Mouse (Mus musculus) CH12.LX (cell line): Measurements from ENCODE around the gene Card19. TPM values are rescaled to one million over a fixed set of nuclear protein-coding genes. Genes with fewer than 3 reads are reported as not detected.

Experiments
- DNase-seq: peaks from one replicate; pipeline ENCODE4 v3.0.0-alpha.2; 2013; ENCODE audit errors: extremely low read depth
- H3K27ac ChIP-seq: 2 replicates; pipeline ENCODE4 v1.5.1; 2012; ENCODE audit warnings: low read depth, mild to moderate bottlenecking, control low read depth, moderate library complexity; ENCODE audit not compliant: insufficient read depth
- H3K27me3 ChIP-seq: replicated peaks from 2 replicates; pipeline ENCODE3; 2012; ENCODE audit warnings: inconsistent platforms
- H3K36me3 ChIP-seq, 2 experiments: replicated peaks in 1 of 2; 2 replicates each; pipeline versions ENCODE3 to v1.6.1; 2012; ENCODE audit warnings: inconsistent platforms in 1 of 2, low read length in 1 of 2, mild to moderate bottlenecking in 1 of 2, mixed read lengths in 1 of 2, moderate library complexity in 1 of 2; ENCODE audit not compliant: control insufficient read depth in 1 of 2, insufficient read depth in 1 of 2
- H3K4me1 ChIP-seq, 2 experiments: 2 replicates each; pipeline ENCODE4 v1.6.1; 2012; ENCODE audit warnings: inconsistent platforms in 1 of 2, moderate library complexity in 1 of 2; ENCODE audit not compliant: insufficient read depth in 2 of 2, control insufficient read depth in 1 of 2
- H3K4me2 ChIP-seq: 2 replicates; pipeline ENCODE4 v1.6.1; 2012; ENCODE audit warnings: low read depth, mild to moderate bottlenecking, control low read depth; ENCODE audit not compliant: poor library complexity, insufficient read depth, severe bottlenecking
- H3K4me3 ChIP-seq, 3 experiments: fragments of 150-350 bp in 1 of 3; sonication (generic) in 1 of 3; replicated peaks in 1 of 3; 2 replicates each; pipeline versions ENCODE3 to v1.5.1; 2011 to 2012; ENCODE audit warnings: low read depth in 2 of 3, low read length in 2 of 3, mild to moderate bottlenecking in 2 of 3, moderate library complexity in 2 of 3, control low read depth in 1 of 3, improper control_type of control experiment in 1 of 3, inconsistent platforms in 1 of 3, mixed read lengths in 1 of 3; ENCODE audit not compliant: poor library complexity in 1 of 3
- H3K79me2 ChIP-seq: replicated peaks from 2 replicates; pipeline ENCODE4 v1.6.1; 2012; ENCODE audit warnings: mild to moderate bottlenecking, moderate library complexity; ENCODE audit not compliant: control insufficient read depth, poor library complexity, insufficient read depth, severe bottlenecking; ENCODE audit errors: extremely low read depth
- H3K9ac ChIP-seq: 2 replicates; pipeline ENCODE4 v1.6.1; 2012; ENCODE audit warnings: low read depth, mild to moderate bottlenecking, control low read depth, moderate library complexity; ENCODE audit not compliant: insufficient read depth
- H3K9me3 ChIP-seq: replicated peaks from 2 replicates; pipeline ENCODE3; 2012; ENCODE audit warnings: low read length, inconsistent platforms, mixed read lengths
- ELF1 ChIP-seq: IDR thresholded peaks from 2 replicates; pipeline ENCODE4 v1.6.1; 2014; ENCODE audit warnings: low read depth, mild to moderate bottlenecking, inconsistent platforms, low read length, improper control_type of control experiment
- ETS1 ChIP-seq: conservative IDR thresholded peaks from 2 replicates; pipeline ENCODE4 v1.6.1; 2012; ENCODE audit warnings: low read depth, mild to moderate bottlenecking, inconsistent platforms, low read length, improper control_type of control experiment, moderate library complexity
- GABPA ChIP-seq: IDR thresholded peaks from 2 replicates; pipeline ENCODE4 v1.6.1; 2012; ENCODE audit warnings: low read depth, low read length, improper control_type of control experiment, inconsistent platforms; ENCODE audit not compliant: insufficient replicate concordance
- IRF4 ChIP-seq: IDR thresholded peaks from 2 replicates; pipeline ENCODE4 v1.6.1; 2014; ENCODE audit warnings: low read depth, mild to moderate bottlenecking, inconsistent platforms, low read length, improper control_type of control experiment
- JUN ChIP-seq: IDR thresholded peaks from 2 replicates; pipeline ENCODE4 v1.6.1; 2011; ENCODE audit warnings: low read depth, mild to moderate bottlenecking, low read length, improper control_type of control experiment, moderate library complexity; ENCODE audit not compliant: insufficient read depth
- JUND ChIP-seq: conservative IDR thresholded peaks from 2 replicates; pipeline ENCODE4 v1.6.1; 2011; ENCODE audit warnings: low read depth, low read length, improper control_type of control experiment
- MAX ChIP-seq: IDR thresholded peaks from 2 replicates; pipeline ENCODE4 v1.6.1; 2011; ENCODE audit warnings: low read length, improper control_type of control experiment
- MAZ ChIP-seq: IDR thresholded peaks from 2 replicates; pipeline ENCODE4 v1.6.1; 2012; ENCODE audit warnings: low read depth, mild to moderate bottlenecking, inconsistent platforms, low read length, improper control_type of control experiment, moderate library complexity
- MXI1 ChIP-seq: IDR thresholded peaks from 2 replicates; pipeline ENCODE4 v1.6.1; 2011; ENCODE audit warnings: mild to moderate bottlenecking, low read depth, low read length, improper control_type of control experiment
- RAD21 ChIP-seq: IDR thresholded peaks from 2 replicates; pipeline ENCODE4 v1.6.1; 2011; ENCODE audit warnings: low read depth, mild to moderate bottlenecking, low read length, improper control_type of control experiment, moderate library complexity
- SIN3A ChIP-seq: IDR thresholded peaks from 2 replicates; pipeline ENCODE4 v1.6.1; 2012; ENCODE audit warnings: low read length, improper control_type of control experiment, inconsistent platforms
- SMC3 ChIP-seq: IDR thresholded peaks from 2 replicates; pipeline ENCODE4 v1.6.1; 2011; ENCODE audit warnings: low read depth, low read length, improper control_type of control experiment
- TBP ChIP-seq: conservative IDR thresholded peaks from 2 replicates; pipeline ENCODE4 v1.6.1; 2011; ENCODE audit warnings: low read depth, low read length, improper control_type of control experiment
- USF2 ChIP-seq: conservative IDR thresholded peaks from 2 replicates; pipeline ENCODE4 v1.6.1; 2011; ENCODE audit warnings: low read depth, low read length, improper control_type of control experiment
- ZC3H11A ChIP-seq: IDR thresholded peaks from 2 replicates; pipeline ENCODE4 v1.6.1; 2012; ENCODE audit warnings: low read depth, mild to moderate bottlenecking, inconsistent platforms, low read length, improper control_type of control experiment
- ZKSCAN1 ChIP-seq: IDR thresholded peaks from 2 replicates; pipeline ENCODE4 v1.6.1; 2012; ENCODE audit warnings: low read depth, inconsistent platforms, low read length, improper control_type of control experiment, borderline replicate concordance
- ZMIZ1 ChIP-seq: IDR thresholded peaks from 2 replicates; pipeline ENCODE4 v1.6.1; 2012; ENCODE audit warnings: low read depth, mild to moderate bottlenecking, inconsistent platforms, low read length, improper control_type of control experiment
- dilution Hi-C: fragments of 300-500 bp; cut with MboI; formaldehyde crosslinking; loops from 2 replicates; pipeline ENCODE4 v1.14.3; 2020; ENCODE audit warnings: low sequenced_read_pairs; ENCODE audit not compliant: extremely low pct_unique_long_range_greater_than_20kb, extremely low pct_ligation_motif_present
- in situ Hi-C: fragments of 300-500 bp; cut with MboI; formaldehyde crosslinking; loops from 3 replicates; pipeline ENCODE4 v1.14.3; 2019; ENCODE audit warnings: low sequenced_read_pairs, low pct_ligation_motif_present, low pct_unique_long_range_greater_than_20kb, mixed read lengths
- polyA plus RNA-seq: library from polyadenylated mRNA; unstranded; fragments of >175 nt; gene quantifications from 2 replicates; pipeline ENCODE4 v1.2.1, GENCODE M21; 2012; ENCODE audit warnings: low read depth; ENCODE audit not compliant: insufficient read length
- total RNA-seq, 2 experiments: library from RNA; depleted of rRNA; stranded (reverse); fragments of 300-350 nt in 1 of 2; fragments of >200 nt in 1 of 2; gene quantifications; 2 replicates each; pipeline ENCODE4 v1.2.3; 2012 to 2014

The Card19 gene
- total and polyA plus RNA-seq, 3 experiments, result 3.9 to 9.3 (median 5.2) TPM

- Histone ChIP-seq H3K27ac (no peak overlapping the region), H3K36me3 (no peaks in the 10 kb centered on the region), H3K9me3 (no peaks in the 10 kb centered on the region), H3K9ac (no peak overlapping the region), H3K4me3 (no peak overlapping the region), H3K79me2 (no peaks in the 10 kb centered on the region), H3K4me1 (peaks cover 0 to 21% of the 10 kb centered on the region in 2 experiments; a peak in 2 of 4 replicates), H3K4me2 (no peak overlapping the region), H3K27me3 (peaks cover 27% of the 10 kb centered on the region)
- DNase-seq, result no peak
- in situ Hi-C loops (no loop called here), dilution Hi-C loops (no loop called here)
- TF ChIP-seq TBP (no peak), MAZ (no peak), RAD21 (no peak), JUND (no peak), JUN (no peak), ZMIZ1 (no peak), MXI1 (no peak), ZC3H11A (no peak), SMC3 (no peak), ZKSCAN1 (no peak), SIN3A (no peak), MAX (no peak), IRF4 (no peak), GABPA (no peak), ETS1 (no peak), ELF1 (no peak)
These were observed 2.3 kb downstream of the Card19 start for GRCm38 (mm10) chr13:49213531-49213932.

GRCm38 (mm10) chr13:49212711-49213500, 2.9 kb downstream of the Card19 start:
- no peaks in the 10 kb centered on the region for H3K36me3 ChIP-seq
- H3K9me3 ChIP-seq, result no peaks in the 10 kb centered on the region
- TF ChIP-seq RAD21 (no peak), USF2 (no peak), TBP (no peak)
- TF ChIP-seq, all 38 proteins: peak for 0
- Histone ChIP-seq H3K9ac (no peak overlapping the region), H3K27me3 (peaks cover 26% of the 10 kb centered on the region), H3K4me1 (peaks cover 0 to 21% of the 10 kb centered on the region in 2 experiments; a peak in 2 of 4 replicates), H3K27ac (no peak overlapping the region), H3K4me2 (no peak overlapping the region), H3K79me2 (no peaks in the 10 kb centered on the region), H3K4me3 (no peak overlapping the region)
- in situ Hi-C loops (no loop called here), dilution Hi-C loops (no loop called here)
- no peak for DNase-seq
